Mouse (Mus musculus): Measurements from ENCODE around the gene Kmt2d. TPM values are rescaled to one million over a fixed set of nuclear protein-coding genes. Genes with fewer than 3 reads are reported as not detected.
A peak's percentile ranks its signal among the peaks of the same experiment; 100 is the strongest.

The Kmt2d gene
- polyA plus RNA-seq, 1 experiment from 2014 or later: 8.9 TPM

DNA sequence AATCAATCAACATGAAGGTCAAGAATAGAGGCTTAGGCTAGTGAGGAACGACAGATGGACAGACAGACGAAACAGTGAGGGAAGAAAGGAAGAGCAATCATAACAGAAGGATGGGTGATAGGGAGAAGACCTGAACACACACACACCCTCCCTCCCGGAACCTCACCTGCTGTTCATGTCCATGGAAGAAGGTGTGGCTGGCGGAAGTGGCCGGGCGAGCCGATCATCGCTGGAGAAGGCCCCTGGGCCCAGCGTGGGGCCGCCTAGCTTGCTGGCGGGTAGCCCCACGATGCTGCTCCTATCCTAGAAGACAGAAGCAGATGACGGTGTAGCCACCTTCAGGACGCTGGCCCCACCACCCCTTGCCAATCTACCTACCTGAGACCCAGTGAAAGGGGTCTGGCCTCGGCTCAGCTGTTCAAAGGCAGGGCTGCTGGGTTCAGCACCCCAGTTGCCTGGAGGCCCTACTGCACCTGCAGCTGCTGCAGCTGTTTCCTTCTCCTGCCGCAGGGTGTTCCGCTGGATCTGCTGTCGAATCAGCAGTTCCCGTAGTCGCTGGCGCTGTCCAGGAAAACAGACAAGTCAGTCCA is 19.7 kb downstream of the Kmt2d start:
- H3K27ac ChIP-seq (replicated peaks): no peak overlapping the region
- no peaks in the 10 kb centered on the region for H3K27me3 ChIP-seq (replicated peaks)
- H3K4me3 ChIP-seq: no peak overlapping the region
- WGBS: 90% methylated on average over 21 of the region's 21 CpGs
- no peaks in the 10 kb centered on the region for H3K4me1 ChIP-seq
- ATAC-seq (ENCODE audit: extremely low read depth, insufficient number of reproducible peaks, low FRiP score, low TSS enrichment): no peak
- H3K9ac ChIP-seq: no peak overlapping the region
- no peaks in the 10 kb centered on the region for H3K9me3 ChIP-seq
- peaks cover 100% of the 10 kb centered on the region for H3K36me3 ChIP-seq
- no peak overlapping the region for H3K4me2 ChIP-seq

DNA sequence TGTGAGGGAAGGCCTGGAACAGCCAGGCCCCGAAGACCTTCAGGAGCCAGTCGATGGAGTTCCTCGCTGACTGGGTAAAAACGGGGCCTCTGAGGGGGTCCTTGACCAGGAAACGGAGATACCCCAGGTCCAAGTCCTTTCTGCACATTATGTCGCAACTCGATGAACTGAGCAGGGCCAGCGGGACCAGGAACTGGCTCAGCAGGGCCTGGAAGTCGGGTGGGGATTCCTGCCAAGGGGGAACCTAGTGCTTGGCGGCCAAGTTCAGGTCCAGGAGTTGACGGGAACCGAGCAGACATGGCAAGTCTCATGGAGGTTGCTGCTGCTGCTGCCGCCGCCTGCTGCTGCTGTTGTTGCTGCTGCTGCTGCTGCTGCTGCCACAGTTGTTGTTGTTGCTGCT is 20.3 kb downstream of the Kmt2d start:
- no peaks in the 10 kb centered on the region for H3K9me3 ChIP-seq
- ATAC-seq (ENCODE audit: extremely low read depth, insufficient number of reproducible peaks, low FRiP score, low TSS enrichment): no peak
- no peak overlapping the region for H3K27ac ChIP-seq (replicated peaks)
- WGBS: 89% methylated on average over 14 of the region's 14 CpGs
- no peak overlapping the region for H3K4me2 ChIP-seq
- no peaks in the 10 kb centered on the region for H3K4me1 ChIP-seq
- no peaks in the 10 kb centered on the region for H3K27me3 ChIP-seq (replicated peaks)
- H3K9ac ChIP-seq: no peak overlapping the region
- no peak overlapping the region for H3K4me3 ChIP-seq
- H3K36me3 ChIP-seq: peaks cover 100% of the 10 kb centered on the region

DNA sequence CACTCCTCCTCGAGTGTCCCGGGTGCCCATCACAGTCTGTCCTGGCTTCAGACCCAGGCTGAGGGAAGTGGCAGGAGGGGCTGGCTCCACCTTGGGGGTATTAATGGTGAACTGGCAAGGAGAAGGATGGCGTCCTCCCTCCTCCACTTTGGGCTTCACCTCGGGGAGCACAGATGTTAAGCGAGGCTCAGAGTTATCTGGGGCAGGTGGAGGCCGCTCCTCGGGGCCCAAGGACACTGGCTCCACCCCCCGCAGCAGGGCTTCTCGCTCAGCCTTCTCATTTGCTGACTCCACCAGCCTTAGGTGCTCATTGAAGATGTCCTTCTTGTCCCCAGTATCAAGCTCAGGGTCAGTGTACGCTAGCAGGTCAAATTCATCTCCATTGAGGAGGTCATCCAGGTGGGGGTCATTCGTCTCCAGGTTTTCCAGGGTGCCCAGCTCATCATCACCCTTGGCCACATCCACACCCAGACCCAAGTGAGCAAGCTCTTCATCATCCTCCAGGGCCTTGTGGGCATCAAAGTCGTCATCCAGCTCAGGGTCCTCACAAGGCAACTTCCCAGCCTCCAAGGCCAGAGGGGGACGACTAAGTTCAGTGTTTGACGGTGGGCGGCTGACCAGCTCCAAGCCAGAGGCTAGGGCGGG is 20.9 kb downstream of the Kmt2d start:
- H3K36me3 ChIP-seq: peaks cover 100% of the 10 kb centered on the region
- no peak overlapping the region for H3K27ac ChIP-seq (replicated peaks)
- no peak overlapping the region for H3K4me3 ChIP-seq
- WGBS: 86% methylated on average over 16 of the region's 16 CpGs
- H3K4me2 ChIP-seq: no peak overlapping the region
- no peak overlapping the region for H3K9ac ChIP-seq
- ATAC-seq (ENCODE audit: extremely low read depth, insufficient number of reproducible peaks, low FRiP score, low TSS enrichment): no peak
- H3K27me3 ChIP-seq (replicated peaks): no peaks in the 10 kb centered on the region
- no peaks in the 10 kb centered on the region for H3K9me3 ChIP-seq
- no peaks in the 10 kb centered on the region for H3K4me1 ChIP-seq

DNA sequence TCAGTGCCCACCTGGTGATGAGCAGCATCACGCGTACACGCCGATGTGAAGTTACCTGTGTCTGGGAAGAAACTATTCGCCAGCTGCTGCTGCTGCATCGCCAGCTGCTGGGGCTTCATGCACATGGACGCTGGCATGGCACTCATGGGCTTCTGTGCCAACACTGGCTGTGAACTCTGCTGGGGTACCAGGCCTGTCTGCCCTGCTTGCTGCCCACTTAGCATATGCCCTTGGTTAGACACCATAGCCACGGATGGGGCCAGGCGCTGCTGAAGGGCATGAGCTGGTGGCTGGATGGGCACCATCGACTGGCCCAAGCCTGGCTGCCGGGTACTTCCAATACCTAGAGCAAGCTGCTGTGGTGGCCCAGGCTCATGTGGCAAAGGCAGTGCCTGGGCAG is 21.8 kb downstream of the Kmt2d start:
- no peak overlapping the region for H3K9ac ChIP-seq
- no peaks in the 10 kb centered on the region for H3K9me3 ChIP-seq
- no peaks in the 10 kb centered on the region for H3K27me3 ChIP-seq (replicated peaks)
- 95% methylated on average over 11 of the region's 11 CpGs for WGBS
- H3K36me3 ChIP-seq: peaks cover 100% of the 10 kb centered on the region
- H3K27ac ChIP-seq (replicated peaks): no peak overlapping the region
- ATAC-seq (ENCODE audit: extremely low read depth, insufficient number of reproducible peaks, low FRiP score, low TSS enrichment): no peak
- no peak overlapping the region for H3K4me3 ChIP-seq
- no peak overlapping the region for H3K4me2 ChIP-seq
- no peaks in the 10 kb centered on the region for H3K4me1 ChIP-seq

DNA sequence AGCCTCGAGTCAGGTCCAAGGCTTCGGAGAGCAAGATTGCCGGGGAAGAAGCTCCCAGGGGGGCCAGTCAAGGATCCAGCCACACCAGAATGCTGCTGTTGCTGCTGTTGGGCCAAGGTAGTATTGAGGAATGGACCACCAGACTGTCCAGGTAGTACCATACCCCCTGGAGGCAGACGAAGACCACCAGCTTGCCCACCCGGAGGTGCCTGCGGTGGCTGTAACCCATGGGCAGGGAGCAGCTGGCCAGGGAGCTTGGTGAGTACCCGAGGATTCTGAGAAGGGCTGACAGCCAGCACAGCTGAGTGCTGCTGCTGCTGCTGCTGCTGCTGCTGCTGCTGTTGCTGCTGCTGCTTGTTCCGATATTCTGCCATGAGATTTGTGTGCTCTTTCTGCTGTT is 24.9 kb downstream of the Kmt2d start:
- H3K27me3 ChIP-seq (replicated peaks): no peaks in the 10 kb centered on the region
- WGBS: 89% methylated on average over 8 of the region's 8 CpGs
- no peaks in the 10 kb centered on the region for H3K9me3 ChIP-seq
- H3K27ac ChIP-seq (replicated peaks): no peak overlapping the region
- H3K9ac ChIP-seq: no peak overlapping the region
- no peak overlapping the region for H3K4me2 ChIP-seq
- H3K36me3 ChIP-seq: peaks cover 100% of the 10 kb centered on the region
- ATAC-seq (ENCODE audit: extremely low read depth, insufficient number of reproducible peaks, low FRiP score, low TSS enrichment): no peak
- no peaks in the 10 kb centered on the region for H3K4me1 ChIP-seq
- H3K4me3 ChIP-seq: no peak overlapping the region

DNA sequence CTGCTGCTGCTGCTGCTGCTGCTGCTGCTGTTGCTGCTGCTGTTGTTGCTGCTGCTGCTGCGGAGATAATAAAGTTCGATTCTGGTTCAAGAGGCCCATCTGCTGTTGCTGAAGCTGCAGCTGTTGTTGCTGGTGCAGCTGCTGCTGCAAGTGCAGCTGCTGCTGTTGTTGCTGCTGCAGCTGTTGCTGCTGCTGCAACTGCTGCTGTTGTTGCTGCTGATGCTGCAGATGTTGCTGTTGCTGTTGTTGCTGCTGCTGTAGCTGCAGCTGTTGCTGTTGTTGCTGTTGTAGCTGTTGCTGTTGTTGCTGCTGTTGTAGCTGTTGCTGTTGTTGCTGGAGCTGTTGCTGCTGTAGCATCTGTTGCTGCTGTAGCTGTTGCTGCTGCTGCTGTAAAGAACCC is 25.9 kb downstream of the Kmt2d start:
- no peaks in the 10 kb centered on the region for H3K27me3 ChIP-seq (replicated peaks)
- H3K36me3 ChIP-seq: peaks cover 100% of the 10 kb centered on the region
- H3K9ac ChIP-seq: no peak overlapping the region
- H3K9me3 ChIP-seq: no peaks in the 10 kb centered on the region
- 95% methylated on average over 2 of the region's 2 CpGs for WGBS
- H3K4me1 ChIP-seq: no peaks in the 10 kb centered on the region
- H3K4me2 ChIP-seq: no peak overlapping the region
- no peak for ATAC-seq (ENCODE audit: extremely low read depth, insufficient number of reproducible peaks, low FRiP score, low TSS enrichment)
- no peak overlapping the region for H3K27ac ChIP-seq (replicated peaks)
- no peak overlapping the region for H3K4me3 ChIP-seq

DNA sequence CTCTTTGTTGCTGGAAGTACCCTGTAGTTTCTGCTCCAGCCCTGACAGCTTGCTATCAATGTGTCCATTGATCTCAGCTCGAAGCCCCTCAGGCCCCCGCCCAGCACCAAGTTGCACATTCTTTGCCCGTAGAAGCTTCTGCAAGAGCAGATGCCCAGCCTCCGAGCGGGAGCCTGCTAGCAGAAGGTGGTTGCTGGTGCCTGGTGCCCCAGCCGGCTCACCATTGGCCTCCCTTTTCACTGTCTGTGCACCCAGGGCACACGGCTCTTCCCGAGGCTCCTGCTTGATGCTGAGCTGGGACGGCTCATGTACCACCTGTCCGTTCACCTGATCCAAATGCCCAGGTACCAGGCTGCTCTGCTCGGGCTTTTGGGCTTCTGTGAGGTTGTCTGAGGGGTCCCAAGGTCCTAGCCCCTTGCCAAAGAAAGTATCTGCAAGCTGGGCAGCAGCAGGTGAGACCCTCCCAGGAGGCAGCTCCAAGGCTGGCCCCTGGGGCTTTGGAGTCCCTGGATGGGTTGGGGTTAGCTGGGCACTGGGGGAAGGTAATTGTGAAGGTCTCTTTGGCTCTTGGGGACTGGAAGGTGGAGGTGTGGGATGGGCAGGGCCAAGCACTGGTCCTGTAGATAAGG is 27.3 kb downstream of the Kmt2d start:
- ATAC-seq (ENCODE audit: extremely low read depth, insufficient number of reproducible peaks, low FRiP score, low TSS enrichment): no peak
- no peak overlapping the region for H3K4me2 ChIP-seq
- H3K9ac ChIP-seq: no peak overlapping the region
- H3K27ac ChIP-seq (replicated peaks): no peak overlapping the region
- H3K4me3 ChIP-seq: no peak overlapping the region
- H3K27me3 ChIP-seq (replicated peaks): no peaks in the 10 kb centered on the region
- H3K36me3 ChIP-seq: peaks cover 100% of the 10 kb centered on the region
- H3K9me3 ChIP-seq: no peaks in the 10 kb centered on the region
- WGBS: 86% methylated on average over 11 of the region's 11 CpGs
- H3K4me1 ChIP-seq: no peaks in the 10 kb centered on the region

DNA sequence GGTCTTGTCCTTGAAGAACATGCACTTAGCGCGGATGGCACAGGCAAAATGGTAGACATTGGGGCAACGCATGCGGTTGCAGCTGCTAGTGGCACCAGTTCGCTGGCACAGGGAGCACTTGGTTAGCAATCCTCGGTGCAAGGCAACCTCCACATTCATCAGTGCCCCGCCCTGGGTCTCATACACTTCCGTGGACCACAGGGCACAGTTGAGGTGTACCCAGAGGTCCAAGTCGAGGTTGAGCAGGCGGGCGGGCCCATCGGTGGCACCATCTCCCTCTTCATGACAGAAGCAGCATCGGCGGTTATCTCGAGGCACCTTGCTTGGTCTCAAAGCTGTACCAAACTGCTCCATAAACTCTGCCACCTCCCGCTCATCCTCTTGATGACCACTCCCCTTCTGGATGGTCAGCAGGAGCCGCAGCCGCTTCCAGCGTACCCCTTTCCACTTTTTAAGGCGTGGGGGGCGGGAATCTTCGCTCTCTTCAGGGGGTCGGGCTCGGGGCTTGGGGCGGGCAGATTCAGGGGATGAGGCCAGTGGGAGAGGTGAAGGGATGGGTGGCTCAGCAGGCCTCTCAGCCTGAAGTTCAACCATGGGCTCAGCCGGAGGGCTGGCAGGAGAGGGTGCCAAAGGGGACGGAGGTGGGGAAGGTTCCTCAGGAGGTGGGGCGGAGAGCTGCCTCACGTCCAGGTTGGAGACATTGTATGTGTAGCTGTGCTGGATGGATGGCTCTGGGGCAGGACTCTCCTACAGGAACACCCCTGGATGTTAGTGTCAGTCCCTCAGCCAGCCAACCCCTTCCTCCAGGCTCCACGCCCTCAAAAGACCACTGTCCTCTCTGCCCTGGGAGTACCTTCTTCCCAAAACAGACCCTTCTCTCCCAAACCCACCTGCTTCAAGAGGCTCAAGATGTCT is 31.1 kb downstream of the Kmt2d start:
- Histone ChIP-seq H3K27me3 (replicated peaks) (no peaks in the 10 kb centered on the region), H3K9ac (no peak overlapping the region), H3K36me3 (peaks cover 100% of the 10 kb centered on the region), H3K9me3 (no peaks in the 10 kb centered on the region), H3K4me1 (peaks cover 14% of the 10 kb centered on the region), H3K4me3 (no peak overlapping the region), H3K27ac (replicated peaks) (no peak overlapping the region), H3K4me2 (no peak overlapping the region)
- WGBS: 93% methylated on average over 30 of the region's 30 CpGs
- ATAC-seq (ENCODE audit: extremely low read depth, insufficient number of reproducible peaks, low FRiP score, low TSS enrichment): no peak

DNA sequence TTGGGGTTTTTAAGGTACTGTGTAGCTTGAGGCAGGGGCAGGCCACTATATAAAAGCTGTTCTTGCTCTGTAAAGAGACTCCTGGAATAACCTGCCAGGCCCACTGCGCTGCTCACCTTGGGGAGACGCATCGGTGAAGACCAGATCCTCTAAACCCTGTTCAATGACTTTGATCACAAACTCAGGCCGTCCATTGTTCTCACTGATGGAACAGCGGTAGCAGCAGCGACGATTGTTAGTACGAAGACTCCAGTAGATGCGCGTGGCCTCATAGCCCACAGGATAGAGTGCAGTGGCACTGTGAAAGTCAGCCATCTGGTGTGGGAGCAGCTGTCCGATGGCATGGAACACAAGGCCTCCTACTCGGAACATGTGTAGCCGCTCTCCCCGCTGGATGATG is 31.8 kb downstream of the Kmt2d start:
- H3K4me2 ChIP-seq: no peak overlapping the region
- 95% methylated on average over 14 of the region's 14 CpGs for WGBS
- ATAC-seq (ENCODE audit: extremely low read depth, insufficient number of reproducible peaks, low FRiP score, low TSS enrichment): no peak

DNA sequence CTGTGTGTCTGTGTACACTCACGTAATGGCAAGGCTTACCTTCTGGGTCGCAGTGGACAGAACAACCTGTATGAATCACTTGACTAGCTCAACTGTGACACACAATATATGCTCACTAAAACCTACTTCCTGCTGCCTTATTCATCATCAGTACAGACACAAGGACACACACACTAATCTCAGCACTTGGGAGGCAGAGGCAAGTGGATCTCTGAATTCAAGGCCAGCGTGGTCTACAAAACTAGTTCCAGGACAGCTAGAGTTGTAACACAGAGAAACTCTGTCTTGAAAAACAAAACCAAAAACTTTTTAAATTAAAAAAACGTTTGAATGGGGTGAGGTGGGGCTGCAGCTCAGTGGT is 33.3 kb downstream of the Kmt2d start:
- Histone ChIP-seq H3K9ac (no peak overlapping the region), H3K27ac (replicated peaks) (no peak overlapping the region), H3K4me2 (no peak overlapping the region), H3K9me3 (no peaks in the 10 kb centered on the region), H3K36me3 (peaks cover 100% of the 10 kb centered on the region), H3K4me3 (no peak overlapping the region), H3K27me3 (replicated peaks) (no peaks in the 10 kb centered on the region), H3K4me1 (peaks cover 23% of the 10 kb centered on the region)
- WGBS: 69% methylated on average over 4 of the region's 4 CpGs
- ATAC-seq (ENCODE audit: extremely low read depth, insufficient number of reproducible peaks, low FRiP score, low TSS enrichment): no peak

More for the DNA sequence above, 31.8 kb downstream of the Kmt2d start:
- H3K9ac ChIP-seq: no peak overlapping the region
- peaks cover 14% of the 10 kb centered on the region for H3K4me1 ChIP-seq
- H3K36me3 ChIP-seq: peaks cover 100% of the 10 kb centered on the region
- no peaks in the 10 kb centered on the region for H3K9me3 ChIP-seq
- H3K27ac ChIP-seq (replicated peaks): no peak overlapping the region
- no peaks in the 10 kb centered on the region for H3K27me3 ChIP-seq (replicated peaks)
- no peak overlapping the region for H3K4me3 ChIP-seq

DNA sequence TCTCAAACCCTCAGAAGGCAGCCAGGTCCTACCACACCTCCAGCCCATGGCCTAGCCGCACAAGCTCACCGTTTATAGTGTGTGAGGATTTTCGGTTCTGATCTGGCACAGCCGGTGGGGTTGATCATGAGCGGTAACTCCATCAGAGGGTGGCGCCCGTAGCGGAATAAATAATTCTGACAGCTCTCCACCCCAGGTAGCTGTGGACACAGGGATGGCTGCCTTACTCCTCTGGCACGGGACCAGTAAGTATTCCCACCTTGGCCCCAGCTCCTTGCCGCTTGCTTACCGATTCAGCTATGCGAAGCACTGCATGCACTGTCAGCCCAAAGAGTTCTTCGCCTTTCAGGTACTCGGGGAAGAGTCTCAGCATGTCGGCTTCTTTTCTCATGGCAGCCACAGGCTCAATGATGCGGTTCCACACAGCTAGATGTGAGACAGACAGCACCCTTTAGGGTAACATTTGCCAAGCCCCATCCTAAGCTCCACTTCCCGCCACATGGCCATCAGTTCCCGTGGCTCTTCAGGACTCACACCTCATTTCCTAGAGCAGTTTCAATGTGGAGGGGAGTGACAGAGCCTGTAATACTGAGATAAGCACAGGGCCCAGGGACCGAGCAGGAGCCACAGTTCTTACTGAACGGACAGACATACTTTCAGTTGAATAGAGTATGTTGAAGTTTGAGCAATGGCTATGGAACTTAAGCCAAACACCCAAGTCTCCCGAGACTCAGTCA is 33.8 kb downstream of the Kmt2d start:
- Histone ChIP-seq H3K4me2 (no peak overlapping the region), H3K9me3 (no peaks in the 10 kb centered on the region), H3K36me3 (peaks cover 94% of the 10 kb centered on the region), H3K4me1 (peaks cover 26% of the 10 kb centered on the region), H3K9ac (0 out of 2 replicates have a peak overlapping the region, but pooled peaks have one; percentile 14), H3K27ac (replicated peaks) (no peak overlapping the region), H3K27me3 (replicated peaks) (no peaks in the 10 kb centered on the region), H3K4me3 (no peak overlapping the region)
- 85% methylated on average over 21 of the region's 21 CpGs for WGBS
- no peak for ATAC-seq (ENCODE audit: extremely low read depth, insufficient number of reproducible peaks, low FRiP score, low TSS enrichment)

All from heart, embryonic 13.5 days (tissue).